ENCODE assay signal across 10 mouse cellular contexts in genomic region chr17:21231654-21232053, GRCm38 (mm10). TPM values are rescaled to one million over a fixed set of nuclear protein-coding genes. Genes with fewer than 3 reads are reported as not detected.
A peak's percentile ranks its signal among the peaks of the same experiment; 100 is the strongest.
DNase-seq lines count a peak whose midpoint lies in the region; ATAC-seq and TF ChIP-seq lines count a peak whose summit lies in the region.
"Had no signal": no experiment of that assay in that cellular context is flagged by ENCODE, and none has a peak within 500 bp of the region (broad histone marks: within the 10 kb centered on the region; RNA-seq: fewer than 3 reads in every experiment).

No protein-coding gene starts in this region.

- no peaks in the 10 kb centered on the region for H3K9me3 ChIP-seq in forebrain, postnatal 0 days (ENCODE audit: low read length)
- H3K9me3 ChIP-seq: G1E; liver, embryonic 13.5 days had no signal

- H3K4me2 ChIP-seq in forebrain, postnatal 0 days (ENCODE audit: low read depth) = no peak overlapping the region
- H3K4me2 ChIP-seq: liver, embryonic 13.5 days had no signal

- peak; percentile 3 to 19 for DNase-seq in cerebellum, adult 18-20 months
- DNase-seq in cerebellum, adult 11-12 months = no peak
- peak; percentile 27 to 31 for DNase-seq in urinary bladder, postnatal 36 days (ENCODE audit: low spot score in 2 of 2)
- DNase-seq in urinary bladder, postnatal 4 days (ENCODE audit: low spot score in 2 of 2) = no peak
- DNase-seq in forebrain, postnatal 0 days = peak; percentile 52
- DNase-seq in layer of hippocampus, adult 9-10 months (ENCODE audit: low spot score) = peak; percentile 38
- peak; percentile 52 for DNase-seq in lung, postnatal 10 days
- peak; percentile 30 to 48 for DNase-seq in spleen, adult 2 months (ENCODE audit: low read depth in 1 of 2, low spot score in 2 of 2)
- DNase-seq: liver, embryonic 13.5 days had no signal

- H3K4me3 ChIP-seq in forebrain, postnatal 0 days (ENCODE audit: low read depth, low read length) = no peak overlapping the region
- no peak overlapping the region for H3K4me3 ChIP-seq in spleen, adult 2 months (ENCODE audit: extremely low read depth, insufficient read depth, insufficient read length)
- H3K4me3 ChIP-seq: liver, embryonic 13.5 days had no signal

- TF ChIP-seq POLR2A in spleen, adult 2 months (IDR thresholded peaks at IDR 0.05; ENCODE audit: low read depth, low read length) = no peak

- no peaks in the 10 kb centered on the region for H3K4me1 ChIP-seq in forebrain, postnatal 0 days (ENCODE audit: insufficient read depth)
- H3K4me1 ChIP-seq in spleen, adult 2 months (ENCODE audit: control insufficient read depth, insufficient read depth, insufficient read length) = no peaks in the 10 kb centered on the region
- H3K4me1 ChIP-seq: liver, embryonic 13.5 days had no signal

- 32% methylated on average over 9 of the region's 9 CpGs for WGBS in forebrain, postnatal 0 days
- 15% methylated on average over 9 of the region's 9 CpGs for WGBS in spleen, adult 2 months

- H3K27ac ChIP-seq in forebrain, postnatal 0 days (ENCODE audit: low read depth, low read length) = no peak overlapping the region
- no peak overlapping the region for H3K27ac ChIP-seq in spleen, adult 2 months (ENCODE audit: insufficient read depth, low read length)
- H3K27ac ChIP-seq: liver, embryonic 13.5 days had no signal

- TF ChIP-seq CTCF in forebrain, postnatal 0 days (IDR thresholded peaks at IDR 0.05; ENCODE audit: low read depth) = peak; percentile 59
- TF ChIP-seq CTCF in spleen, adult 2 months (IDR thresholded peaks at IDR 0.05; ENCODE audit: extremely low read depth, insufficient read depth, insufficient read length, insufficient replicate concordance) = peak; percentile 45; the same call in 1 of the 2 replicates

- ATAC-seq in forebrain, postnatal 0 days = no peak

- no peak overlapping the region for H3K9ac ChIP-seq in forebrain, postnatal 0 days
- H3K9ac ChIP-seq: liver, embryonic 13.5 days had no signal

- H3K36me3 ChIP-seq in forebrain, postnatal 0 days (ENCODE audit: insufficient read depth) = no peaks in the 10 kb centered on the region
- H3K36me3 ChIP-seq in spleen, adult 2 months (ENCODE audit: control insufficient read depth, insufficient read depth, low read length) = no peaks in the 10 kb centered on the region
- H3K36me3 ChIP-seq: G1E; liver, embryonic 13.5 days had no signal

- no peaks in the 10 kb centered on the region for H3K27me3 ChIP-seq in forebrain, postnatal 0 days (ENCODE audit: insufficient read depth, low read length)
- no peaks in the 10 kb centered on the region for H3K27me3 ChIP-seq in spleen, adult 2 months (ENCODE audit: control insufficient read depth, insufficient read depth, low read length)
- H3K27me3 ChIP-seq: liver, embryonic 13.5 days had no signal

RNA-seq across cellular contexts. Expression of gene Vmn1r234, which starts 5.8 kb away (rescaled TPM):
- not detected in 2 replicates for total RNA-seq in forebrain, postnatal 0 days (2014; rRNA removed)
- not detected in 2 replicates for polyA plus RNA-seq in forebrain, postnatal 0 days (2015; fragmentation: Nextera tagmentation; extraction: Ambion mirVana)
- not detected in 2 replicates for polyA plus RNA-seq in spleen, adult 2 months (2012; rRNA removed)
- polyA plus RNA-seq: G1E; liver, embryonic 13.5 days had no signal

RNA-seq across cellular contexts. Expression of gene Vmn1r235, which starts 24.6 kb away (rescaled TPM):
- total RNA-seq in forebrain, postnatal 0 days (2014; rRNA removed) = not detected in 2 replicates
- not detected in 2 replicates for polyA plus RNA-seq in forebrain, postnatal 0 days (2015; fragmentation: Nextera tagmentation; extraction: Ambion mirVana)
- polyA plus RNA-seq in spleen, adult 2 months (2012; rRNA removed) = not detected in 2 replicates
- polyA plus RNA-seq: G1E; liver, embryonic 13.5 days had no signal

RNA-seq across cellular contexts. Expression of gene Vmn1r236, which starts 51.1 kb away (rescaled TPM):
- total RNA-seq in forebrain, postnatal 0 days (2014; rRNA removed) = not detected in 2 replicates
- not detected in 2 replicates for polyA plus RNA-seq in forebrain, postnatal 0 days (2015; fragmentation: Nextera tagmentation; extraction: Ambion mirVana)
- not detected in 2 replicates for polyA plus RNA-seq in spleen, adult 2 months (2012; rRNA removed)
- polyA plus RNA-seq: G1E; liver, embryonic 13.5 days had no signal

Comparison
In these comparisons a context has a peak if more than half of its experiments do, and no peak if none do; other contexts are left out.
1. DNase-seq: peak in cerebellum, adult 18-20 months (2 of 2), urinary bladder, postnatal 36 days (2 of 2), forebrain, postnatal 0 days (single experiment), layer of hippocampus, adult 9-10 months (single experiment), lung, postnatal 10 days (single experiment) and spleen, adult 2 months (2 of 2); none in cerebellum, adult 11-12 months (single experiment) and urinary bladder, postnatal 4 days (0 of 2).